8 mouse cellular contexts compared by ENCODE assay signal in genomic region chr1:22533146-22534096, GRCm38 (mm10).
DNase-seq lines count a peak whose midpoint lies in the region; ATAC-seq lines count a peak whose summit lies in the region.

No protein-coding gene starts in this region.

- H3K4me3 ChIP-seq in heart, embryonic 12.5 days = peak overlapping the region; percentile 86
- peak overlapping the region; percentile 78 for H3K4me3 ChIP-seq in limb, embryonic 10.5 days
- H3K4me3 ChIP-seq in neural tube, embryonic 11.5 days (ENCODE audit: low read depth, low read length) = peak overlapping the region; percentile 68

- peak; percentile 67 for ATAC-seq in heart, embryonic 12.5 days (ENCODE audit: insufficient number of reproducible peaks, low FRiP score)
- peak; percentile 86 for ATAC-seq in neural tube, embryonic 11.5 days (ENCODE audit: insufficient read depth, low FRiP score, low TSS enrichment)

- peaks cover 52% of the 10 kb centered on the region for H3K27me3 ChIP-seq in heart, embryonic 12.5 days (replicated peaks)
- peaks cover 58% of the 10 kb centered on the region for H3K27me3 ChIP-seq in limb, embryonic 10.5 days (ENCODE audit: low read depth, poor library complexity, severe bottlenecking)
- no peaks in the 10 kb centered on the region; the same call in 1 of the 2 replicates for H3K27me3 ChIP-seq in neural tube, embryonic 11.5 days (ENCODE audit: control insufficient read depth, insufficient read depth, low read length)

- WGBS in heart, embryonic 12.5 days = under 1% methylated on average over 109 of the region's 112 CpGs
- under 1% methylated on average over 99 of the region's 112 CpGs for WGBS in limb, embryonic 10.5 days
- WGBS in neural tube, embryonic 11.5 days = 0% methylated on average over 98 of the region's 112 CpGs

- no peaks in the 10 kb centered on the region for H3K9me3 ChIP-seq in heart, embryonic 12.5 days (replicated peaks)
- no peaks in the 10 kb centered on the region for H3K9me3 ChIP-seq in limb, embryonic 10.5 days (replicated peaks)
- no peaks in the 10 kb centered on the region for H3K9me3 ChIP-seq in neural tube, embryonic 11.5 days (ENCODE audit: control insufficient read depth, low read length)

- peak overlapping the region; percentile 96 for H3K4me2 ChIP-seq in heart, embryonic 12.5 days
- H3K4me2 ChIP-seq in neural tube, embryonic 11.5 days (ENCODE audit: low read depth) = peak overlapping the region; percentile 98

- DNase-seq in adrenal gland, postnatal 10 days = peak; percentile 4
- no peak for DNase-seq in adrenal gland, adult 18-20 months (ENCODE audit: low spot score in 2 of 2)
- peak; percentile 2 for DNase-seq in thymus, postnatal 14 days
- DNase-seq in thymus, postnatal 25 days = no peak
- DNase-seq in limb, embryonic 10.5 days (ENCODE audit: low spot score) = peak; percentile 74
- DNase-seq in neural tube, embryonic 11.5 days (ENCODE audit: low spot score) = peak; percentile 74
- DNase-seq in urinary bladder, postnatal 10 days (ENCODE audit: low spot score) = no peak

- H3K9ac ChIP-seq in heart, embryonic 12.5 days = peak overlapping the region; percentile 66
- peak overlapping the region; percentile 61 for H3K9ac ChIP-seq in neural tube, embryonic 11.5 days (ENCODE audit: low read length)

- H3K4me1 ChIP-seq in heart, embryonic 12.5 days (replicated peaks) = 0 out of 2 replicates have a peak, but pooled peaks cover 7% of the 10 kb centered on the region
- peaks cover 8% of the 10 kb centered on the region; the same call in 1 of the 2 replicates for H3K4me1 ChIP-seq in limb, embryonic 10.5 days
- no peaks in the 10 kb centered on the region for H3K4me1 ChIP-seq in neural tube, embryonic 11.5 days (ENCODE audit: control insufficient read depth, insufficient read depth, low read length)

- H3K27ac ChIP-seq in heart, embryonic 12.5 days (ENCODE audit: poor library complexity, severe bottlenecking) = no peak overlapping the region
- peak overlapping the region; percentile 77 for H3K27ac ChIP-seq in limb, embryonic 10.5 days
- H3K27ac ChIP-seq in neural tube, embryonic 11.5 days (ENCODE audit: low read depth, low read length) = no peak overlapping the region

- H3K36me3 ChIP-seq in heart, embryonic 12.5 days = no peaks in the 10 kb centered on the region
- H3K36me3 ChIP-seq in limb, embryonic 10.5 days = no peaks in the 10 kb centered on the region
- H3K36me3 ChIP-seq in neural tube, embryonic 11.5 days (ENCODE audit: control insufficient read depth, insufficient read depth, low read length) = no peaks in the 10 kb centered on the region

Comparison
In these comparisons a context has a peak if more than half of its experiments do, and no peak if none do; other contexts are left out.
1. DNase-seq: peak in adrenal gland, postnatal 10 days (single experiment), thymus, postnatal 14 days (single experiment), limb, embryonic 10.5 days (single experiment) and neural tube, embryonic 11.5 days (single experiment); none in adrenal gland, adult 18-20 months (0 of 2), thymus, postnatal 25 days (single experiment) and urinary bladder, postnatal 10 days (single experiment).
2. Peak in every context shown above with its lines, with median percentiles within 50 percentile points of each other: H3K4me3 ChIP-seq.